Mouse (Mus musculus) megakaryocyte-erythroid progenitor cell, adult 5-6 weeks (primary cell): ENCODE measurements around the gene Anks1. TPM values are rescaled to one million over a fixed set of nuclear protein-coding genes. Genes with fewer than 3 reads are reported as not detected.

Experiments used
- ATAC-seq: replicated peaks from 2 replicates; pipeline ENCODE4 v1.8.0; 2016; ENCODE audit warnings: mild to moderate bottlenecking, inconsistent platforms; ENCODE audit not compliant: severe bottlenecking, poor library complexity, low FRiP score, low TSS enrichment
- total RNA-seq, 2 experiments: library from RNA; stranded (forward) in 1 of 2; stranded (reverse) in 1 of 2; fragments of 200-1000, 215-1000 nt in 1 of 2; fragments of >200 nt in 1 of 2; fragmentation: Nextera tagmentation in 1 of 2; gene quantifications; 2 replicates each; pipeline ENCODE4 v1.2.3; 2014 to 2017

The Anks1 gene
- total RNA-seq, 2 experiments from 2014 or later: 21.0 to 62.4 TPM

DNA sequence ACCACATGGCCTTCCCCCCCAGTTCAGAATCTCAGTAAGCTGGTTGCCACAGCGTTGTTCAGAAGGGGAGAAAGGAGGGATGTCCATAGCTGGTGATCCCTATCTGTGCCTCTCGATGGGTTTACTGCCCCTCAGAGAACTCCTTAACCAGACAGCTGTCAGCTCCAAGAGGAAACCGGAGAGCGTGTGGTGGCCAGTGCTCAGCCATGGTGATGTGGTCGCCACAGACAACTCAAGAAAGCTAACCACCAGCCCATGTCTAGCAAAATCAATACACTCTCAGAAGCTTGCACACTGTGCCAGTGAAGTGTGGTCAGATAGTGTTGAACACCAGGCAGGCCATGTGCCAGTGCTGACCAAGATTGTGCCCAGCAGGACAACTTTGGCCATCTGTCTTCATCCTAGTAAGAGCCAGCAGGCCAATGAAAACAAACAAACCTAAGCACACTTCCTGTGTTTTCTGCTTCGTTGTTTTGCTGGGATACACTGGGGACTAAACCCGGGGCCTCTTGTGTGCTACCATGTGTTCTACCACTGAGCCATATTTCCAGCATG is 73.7 kb downstream of the Anks1 start:
- no peak for ATAC-seq

DNA sequence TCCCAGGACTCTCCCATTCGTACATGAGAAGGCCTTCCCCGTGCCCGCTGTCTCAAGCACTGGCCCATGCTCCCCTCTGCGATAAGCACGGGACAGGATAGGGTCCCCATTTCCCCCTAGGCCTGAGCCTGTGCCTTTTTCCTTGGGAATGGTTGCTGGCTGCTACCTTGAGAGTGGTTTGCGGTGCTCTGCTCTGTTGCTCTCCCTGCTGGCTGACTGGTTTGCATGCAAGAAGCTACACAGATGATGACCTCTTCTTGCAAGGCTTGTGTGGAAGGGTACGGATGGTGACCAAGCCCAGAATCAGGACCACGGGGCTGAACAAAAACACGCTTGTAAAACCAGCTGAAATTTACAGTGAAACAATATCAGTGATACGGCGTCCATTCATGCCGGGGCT is 75.3 kb downstream of the Anks1 start:
- ATAC-seq: no peak

DNA sequence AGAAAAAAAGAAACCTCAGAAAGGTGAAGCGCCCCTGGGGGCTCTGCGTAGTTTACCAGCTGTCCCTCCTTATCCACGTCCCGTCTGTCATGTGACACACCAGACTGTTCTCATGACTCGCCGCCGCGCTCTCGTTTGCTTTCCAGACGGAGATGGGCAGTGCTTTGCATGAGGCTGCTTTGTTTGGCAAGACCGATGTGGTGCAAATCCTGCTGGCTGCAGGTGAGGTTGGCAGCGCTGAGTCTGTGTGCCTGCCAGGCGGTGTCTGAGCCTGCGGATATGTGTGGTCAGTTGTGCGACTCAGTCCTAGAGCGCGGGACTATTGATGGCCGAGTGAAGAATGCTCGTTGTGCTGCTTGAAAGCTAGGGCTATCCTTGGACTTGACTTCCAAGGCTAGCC is 77.0 kb downstream of the Anks1 start:
- ATAC-seq: no peak

DNA sequence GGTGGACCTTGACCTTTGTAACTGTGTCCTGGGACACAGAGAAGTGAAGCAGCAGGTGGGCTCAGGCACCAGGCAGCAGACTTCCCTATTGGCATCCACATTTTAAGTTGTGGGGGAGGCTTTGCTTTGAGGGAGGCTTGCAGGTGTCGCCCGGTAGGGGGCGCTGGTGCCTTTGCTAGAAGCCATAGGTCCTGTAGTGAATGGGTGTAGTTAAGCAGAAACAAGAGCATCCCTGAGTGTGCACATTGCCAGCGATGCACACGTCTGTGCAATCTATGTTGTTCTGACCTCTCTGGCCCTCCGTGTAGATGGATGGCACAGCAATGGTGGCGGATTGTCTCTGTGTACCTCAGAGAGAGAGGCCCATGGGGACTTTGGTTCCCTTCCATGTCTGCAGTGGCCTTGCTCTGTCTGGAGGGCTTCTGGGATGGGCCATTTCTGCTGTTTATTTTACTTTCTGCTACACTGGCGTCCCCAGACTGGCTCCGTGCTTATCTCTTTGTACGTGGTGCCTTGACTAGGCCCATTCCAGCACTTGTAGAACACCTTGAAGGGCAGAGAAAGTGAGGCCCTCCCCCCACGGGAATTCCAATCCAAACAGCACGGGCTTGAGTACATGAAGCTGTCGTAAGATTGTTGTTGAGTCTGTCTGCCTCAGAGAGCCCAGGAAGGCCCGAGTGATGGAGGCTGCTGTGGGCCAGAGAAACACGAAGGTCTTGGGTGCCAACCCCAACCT is 80.9 kb downstream of the Anks1 start:
- ATAC-seq: peak; percentile 84

DNA sequence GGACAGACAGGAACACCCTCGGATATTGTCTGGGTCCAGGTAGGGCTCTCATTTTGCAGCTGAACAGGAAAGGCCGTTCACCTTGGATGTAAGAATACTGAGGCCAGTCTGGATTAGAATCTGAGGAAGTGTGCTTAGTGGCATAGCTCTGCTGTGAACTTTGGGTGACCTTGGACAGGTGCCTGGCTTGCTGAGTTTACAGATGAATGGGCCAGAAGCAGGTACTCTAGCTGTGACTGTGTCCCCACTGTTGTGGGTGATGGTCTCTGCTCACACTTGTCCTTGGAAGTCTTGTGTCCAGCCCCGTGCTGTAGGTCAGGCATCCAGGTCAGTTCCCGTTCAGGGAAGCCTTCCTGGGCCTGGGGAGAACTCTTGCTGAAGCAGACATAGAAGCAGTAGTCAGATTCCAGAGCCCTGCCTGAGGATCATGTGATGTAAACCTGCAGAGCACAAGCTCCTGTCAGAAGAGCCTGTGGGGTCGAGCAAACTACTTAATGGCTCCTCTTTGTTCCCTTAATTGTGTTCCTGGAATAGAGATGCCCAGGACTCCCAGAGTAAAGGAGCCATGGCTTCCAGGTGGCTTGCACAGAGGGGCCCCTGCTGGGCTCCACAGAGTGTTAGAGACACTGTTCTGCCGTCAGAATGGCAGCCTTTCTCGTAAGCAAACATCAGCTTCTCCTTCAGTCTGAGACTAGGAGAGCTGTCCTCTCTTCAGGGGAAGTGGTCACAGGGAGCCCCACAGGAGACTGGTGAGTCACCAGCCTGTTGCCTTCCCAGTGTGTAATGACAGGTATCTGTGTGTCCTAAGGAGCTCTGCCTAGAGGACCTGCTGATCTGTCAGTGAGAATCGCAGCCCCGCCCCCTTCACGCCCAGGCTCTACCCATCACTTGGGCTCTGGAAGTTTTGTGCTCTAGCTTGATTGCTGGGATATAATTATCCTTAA is 85.2 kb downstream of the Anks1 start:
- ATAC-seq: no peak

DNA sequence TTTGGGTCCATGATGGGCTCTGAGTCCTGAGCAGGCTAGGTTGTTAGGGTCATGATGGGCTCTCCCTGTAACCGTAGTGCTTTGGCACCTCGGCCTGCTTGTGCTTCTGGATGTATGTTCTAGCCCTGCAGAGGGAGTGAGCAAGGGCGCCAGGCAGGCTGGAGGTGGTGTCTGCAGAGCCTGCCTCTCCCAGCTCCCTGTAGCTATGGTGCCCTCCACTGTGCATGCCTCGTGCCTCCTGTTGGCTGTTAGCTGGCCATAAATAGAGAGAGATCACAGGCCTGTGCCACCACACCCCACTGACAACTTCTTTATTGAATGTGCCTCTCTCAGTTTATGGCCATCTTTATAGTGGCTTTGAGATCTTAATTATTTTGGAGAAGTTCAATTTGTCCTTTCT is 87.2 kb downstream of the Anks1 start:
- no peak for ATAC-seq

DNA sequence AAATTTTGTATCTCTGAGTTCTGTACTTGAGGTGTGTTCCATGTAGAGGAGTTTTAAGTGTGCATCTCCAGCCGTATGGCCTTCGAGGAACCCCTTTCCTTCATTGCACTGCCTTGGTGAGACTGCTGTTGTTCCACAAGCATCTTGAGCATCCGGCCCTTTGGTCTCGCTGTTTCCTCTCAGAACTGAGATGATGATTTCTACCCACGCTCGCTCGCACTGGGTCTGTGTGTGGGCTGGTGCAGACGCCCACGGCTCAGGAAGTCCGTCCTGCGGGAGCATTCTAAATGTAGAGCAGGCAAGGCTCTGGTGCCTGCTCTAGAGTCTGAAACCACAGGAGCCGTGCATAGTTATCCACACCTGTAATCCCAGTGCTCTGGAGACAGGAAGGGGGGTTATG is 88.1 kb downstream of the Anks1 start:
- ATAC-seq: no peak

DNA sequence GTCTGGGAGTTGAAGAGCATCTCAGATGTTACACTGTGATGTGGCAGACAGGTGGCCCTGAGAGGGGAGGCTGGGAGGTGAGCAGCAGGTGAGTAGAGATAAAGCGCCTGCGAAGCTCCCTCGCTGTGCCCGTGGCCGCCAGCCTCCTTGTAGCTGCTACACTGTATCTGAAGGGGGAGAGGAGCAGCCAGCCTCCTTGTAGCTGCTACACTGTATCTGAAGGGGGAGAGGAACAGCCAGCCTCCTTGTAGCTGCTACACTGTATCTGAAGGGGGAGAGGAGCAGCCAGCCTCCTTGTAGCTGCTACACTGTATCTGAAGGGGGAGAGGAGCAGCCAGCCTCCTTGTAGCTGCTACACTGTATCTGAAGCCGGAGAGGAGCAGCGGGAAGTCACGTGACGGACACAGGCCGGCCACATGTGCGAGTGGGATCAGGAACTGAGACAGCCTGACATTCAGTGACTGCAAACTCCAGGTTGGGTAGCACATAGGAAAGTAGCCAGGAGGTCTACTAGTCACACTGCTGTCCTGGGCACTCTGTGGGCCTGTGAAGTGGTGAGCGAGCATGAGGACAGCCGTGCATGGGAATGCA is 90.7 kb downstream of the Anks1 start:
- peak; percentile 50 for ATAC-seq

GRCm38 (mm10) chr17:28000389-28000788 is 91.3 kb downstream of the Anks1 start:
- no peak for ATAC-seq

- ATAC-seq: 0 out of 2 replicates have a peak, but pooled peaks have one; percentile 41
Measured at GRCm38 (mm10) chr17:28000851-28001250, 91.7 kb downstream of the Anks1 start.

DNA sequence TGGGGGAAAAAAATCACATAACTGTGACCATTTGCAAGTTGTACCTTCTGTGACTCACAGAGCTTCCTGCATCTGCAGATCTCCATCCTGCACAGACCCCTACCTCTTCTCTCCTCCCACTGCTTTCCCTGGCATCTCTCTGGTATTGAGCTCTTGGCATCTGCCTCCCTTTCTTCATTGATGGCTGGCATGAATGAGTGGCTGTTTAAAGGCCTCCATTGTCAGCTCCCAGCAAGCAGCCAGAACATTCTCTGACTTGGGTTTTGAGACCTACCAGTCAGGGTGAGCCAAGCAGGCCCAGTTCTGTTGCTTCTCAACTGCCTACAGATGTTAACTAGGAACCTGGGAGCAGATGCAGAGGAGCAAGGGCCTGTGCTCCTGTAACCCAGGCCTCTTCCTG is 96.3 kb downstream of the Anks1 start:
- ATAC-seq: no peak

- no peak for ATAC-seq
Measured at GRCm38 (mm10) chr17:28006208-28006607, 97.1 kb downstream of the Anks1 start.

DNA sequence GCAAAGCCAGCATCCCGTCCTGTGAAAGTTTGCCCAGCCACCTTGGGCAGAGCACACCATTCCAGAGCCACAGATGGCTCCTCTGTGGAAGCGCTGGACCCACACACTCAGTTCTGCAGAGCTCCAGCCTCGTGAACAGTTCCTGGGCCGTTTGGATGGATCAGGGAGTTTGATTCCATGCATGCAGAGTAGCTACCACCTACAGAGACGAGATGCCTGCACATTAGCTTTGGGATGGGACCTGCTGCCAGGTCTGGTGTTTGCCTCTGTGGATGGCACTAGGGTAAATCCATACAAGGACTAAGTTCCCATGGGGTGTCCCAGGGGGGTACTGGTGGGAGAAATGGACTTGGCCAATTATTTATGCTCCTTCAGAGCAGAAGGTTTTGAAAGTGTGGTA is 97.5 kb downstream of the Anks1 start:
- no peak for ATAC-seq

- ATAC-seq: peak; percentile 7; the same call in 1 of the 2 replicates
Measured at GRCm38 (mm10) chr17:28007179-28007811, 98.2 kb downstream of the Anks1 start.

DNA sequence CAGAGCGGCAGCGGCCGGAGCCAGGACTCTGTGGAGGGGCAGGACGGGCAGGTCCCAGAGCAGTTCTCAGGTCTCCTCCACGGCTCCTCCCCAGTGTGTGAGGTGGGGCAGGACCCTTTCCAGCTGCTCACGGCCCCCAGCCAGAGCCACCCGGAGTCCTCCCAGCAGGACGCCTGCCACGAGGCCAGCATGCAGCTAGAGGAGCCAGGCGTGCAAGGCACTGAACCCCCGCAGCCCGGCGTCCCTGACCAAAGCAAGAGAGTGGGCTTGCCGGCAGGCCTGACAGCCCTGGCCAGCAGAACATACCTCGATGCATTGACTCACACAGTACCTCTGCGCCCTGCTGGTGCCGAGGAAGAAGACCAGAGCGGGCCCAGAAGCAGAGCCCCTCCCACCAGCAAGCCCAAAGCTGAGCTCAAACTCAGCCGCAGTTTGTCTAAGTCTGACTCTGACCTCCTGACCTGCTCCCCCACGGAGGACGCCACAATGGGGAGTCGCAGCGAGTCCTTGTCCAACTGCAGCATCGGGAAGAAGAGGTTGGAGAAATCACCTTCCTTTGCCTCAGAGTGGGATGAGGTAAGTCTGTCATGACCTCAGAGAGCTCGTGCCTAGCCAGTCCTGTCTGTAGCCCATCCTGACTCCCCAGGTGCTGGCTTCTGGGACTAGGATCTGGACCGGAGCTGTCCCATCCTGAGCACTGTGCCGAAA is 98.9 kb downstream of the Anks1 start:
- ATAC-seq: peak; percentile 65

DNA sequence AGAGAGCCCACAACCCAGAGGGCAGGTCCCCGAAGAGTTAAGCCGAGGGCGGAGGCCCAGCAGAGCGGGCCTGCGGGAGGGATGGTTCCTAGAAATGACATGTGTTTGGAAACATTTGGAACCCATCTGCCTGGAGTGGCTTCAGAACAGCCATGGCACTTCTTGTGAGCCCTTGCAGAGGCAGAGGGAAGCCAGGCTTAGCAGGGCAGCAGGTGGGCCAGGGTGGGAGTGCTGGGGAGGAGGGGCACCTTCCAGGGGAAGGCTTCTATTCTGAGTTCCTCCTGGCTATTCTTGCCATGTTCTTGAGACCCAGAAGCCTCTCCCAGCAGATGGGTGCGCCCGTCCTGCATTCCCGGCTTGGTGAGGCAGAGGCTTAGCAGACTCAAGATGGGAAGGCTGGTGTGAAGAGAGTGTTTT is 99.5 kb downstream of the Anks1 start:
- no peak for ATAC-seq

DNA sequence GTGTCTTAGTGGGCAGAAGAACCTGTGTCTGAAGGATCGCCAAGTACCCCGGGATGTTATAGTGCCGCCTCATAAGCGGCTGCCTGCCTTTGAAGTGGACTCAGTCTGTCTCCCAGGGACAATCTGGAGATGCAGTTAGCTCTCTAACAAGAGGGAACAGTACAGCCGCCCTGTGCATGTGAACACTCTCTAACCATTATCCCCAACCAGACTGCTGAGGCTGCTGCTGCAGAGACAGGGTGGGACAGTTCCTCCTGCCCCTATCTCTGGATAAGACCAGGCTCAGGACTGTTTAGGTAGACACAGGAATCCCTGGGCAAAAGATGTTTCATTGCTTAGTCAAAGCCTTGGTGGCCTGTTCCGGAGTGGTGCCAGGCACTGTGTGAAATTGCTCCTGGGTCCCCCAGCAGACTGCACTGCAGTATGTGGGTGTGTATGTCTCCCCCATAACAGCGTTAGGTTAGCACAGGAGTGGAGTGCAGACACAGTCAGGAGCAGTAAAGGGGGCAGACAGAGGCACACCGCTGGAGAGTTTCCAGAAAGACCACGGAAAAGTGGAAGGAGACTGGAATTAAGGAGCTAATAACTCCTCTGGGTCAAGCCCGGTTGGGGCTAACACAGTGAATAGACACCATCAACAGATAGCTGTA is 100.1 kb downstream of the Anks1 start:
- peak; percentile 27 for ATAC-seq

DNA sequence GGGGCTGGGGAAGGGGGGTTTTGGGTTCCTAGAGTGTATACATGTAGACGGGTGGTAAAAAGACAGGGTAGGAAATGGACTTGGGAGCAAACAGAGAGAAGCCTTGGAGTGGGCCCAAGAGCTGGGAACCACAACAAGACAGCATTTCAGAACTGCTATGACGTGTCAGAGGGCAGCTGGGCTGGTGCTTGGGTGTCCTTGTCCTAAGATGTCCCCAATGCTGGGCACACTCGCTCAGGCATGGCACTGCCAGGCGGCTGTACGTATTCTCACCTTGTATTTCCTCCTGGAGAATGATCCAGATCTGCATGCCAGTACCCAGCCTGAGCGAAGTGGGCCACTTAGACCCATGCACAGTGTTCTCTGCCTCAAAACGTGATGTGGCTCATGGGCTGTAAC is 100.6 kb downstream of the Anks1 start:
- ATAC-seq: no peak
